Mouse (Mus musculus) thymus, adult 2 months (tissue): ENCODE measurements around the gene Pgm2.

ENCODE experiments used
- CTCF ChIP-seq: fragments of 200-500 bp; IDR thresholded peaks from 2 replicates; pipeline ENCODE4 v1.5.1; 2012; ENCODE audit warnings: mild to moderate bottlenecking, control low read depth, low read length, moderate library complexity, borderline replicate concordance; ENCODE audit not compliant: control insufficient read depth, poor library complexity, insufficient read depth; ENCODE audit errors: extremely low read depth
- POLR2A ChIP-seq: fragments of 200-500 bp; IDR thresholded peaks from 2 replicates; pipeline ENCODE4 v1.6.1; 2012; ENCODE audit warnings: mild to moderate bottlenecking, low read length, control low read depth, moderate library complexity; ENCODE audit not compliant: control insufficient read depth, poor library complexity, insufficient read depth; ENCODE audit errors: extremely low read depth

DNA sequence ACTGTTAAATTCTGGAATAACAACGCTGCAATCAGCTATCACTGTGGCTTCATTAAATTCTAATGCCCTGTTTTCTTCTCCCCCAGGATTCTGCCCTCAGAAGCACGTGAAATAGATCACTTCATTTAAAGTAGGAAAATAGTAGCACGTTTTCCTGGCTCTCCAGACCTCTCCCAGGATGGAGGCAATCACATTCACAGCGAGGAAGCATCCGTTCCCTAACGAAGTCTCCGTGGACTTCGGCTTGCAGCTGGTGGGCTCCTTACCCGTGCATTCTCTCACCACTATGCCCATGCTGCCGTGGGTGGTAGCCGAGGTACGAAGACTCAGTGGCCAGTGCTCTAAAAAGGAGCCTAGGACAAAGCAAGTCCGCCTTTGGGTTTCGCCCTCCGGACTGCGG is 80.6 kb downstream of the Pgm2 start:
- TF ChIP-seq CTCF, result no peak
- no peak for TF ChIP-seq POLR2A
